Mouse (Mus musculus): ENCODE results near the gene Flot1.

Gene Flot1

DNA sequence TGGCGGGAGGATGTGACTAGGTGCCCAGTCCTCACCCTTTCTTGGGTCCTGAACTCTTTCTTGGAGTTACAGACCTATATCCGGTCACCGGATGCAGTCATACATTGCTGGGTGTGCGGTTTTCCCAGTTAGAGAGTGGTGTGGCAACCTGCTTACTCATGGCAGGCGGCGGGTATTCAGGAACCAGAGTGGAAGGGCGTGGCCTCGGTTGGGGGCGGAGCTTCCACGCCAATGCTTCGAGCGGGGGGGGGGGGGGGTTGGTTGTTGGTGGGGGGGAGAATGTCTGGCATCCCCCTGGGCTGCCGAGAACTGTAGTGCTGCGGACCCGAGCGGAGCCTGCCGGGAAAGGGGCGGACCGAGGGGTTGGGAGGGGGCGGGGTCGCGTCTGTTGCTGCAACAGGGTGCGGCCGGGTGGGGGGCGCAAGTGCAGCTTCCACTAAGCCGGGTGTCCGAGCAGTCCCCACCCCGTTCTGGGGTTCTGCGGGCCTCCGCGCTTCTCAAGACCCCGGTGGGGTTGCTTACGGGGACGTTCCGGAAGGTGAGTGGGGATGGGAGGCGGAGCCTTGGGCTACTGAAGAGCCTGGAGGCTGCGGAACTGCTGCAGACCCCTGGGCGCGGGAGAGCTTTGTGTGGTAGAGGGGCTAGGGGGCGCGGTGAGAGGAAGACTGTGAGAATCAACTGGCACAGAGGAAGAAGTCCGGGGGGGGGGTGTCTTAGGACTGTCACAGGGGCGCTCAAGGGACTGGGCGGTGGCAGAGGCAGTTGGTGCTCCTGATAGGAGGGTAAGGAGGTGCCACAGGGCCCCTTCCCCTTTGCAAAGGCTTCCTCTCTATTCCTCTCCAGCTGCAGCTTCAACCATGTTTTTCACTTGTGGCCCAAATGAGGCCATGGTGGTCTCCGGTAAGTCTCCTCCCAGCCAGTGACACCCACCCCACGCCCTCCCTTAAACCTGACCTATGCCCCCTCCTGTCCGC lies at the start of gene Flot1:
Gene Flot1, plus strand, starts transcription at position 267 of the 974 bp plus-strand sequence.
- DNase-seq (ENCODE audit: low spot score in 2 of 2): peak; percentile 73 to 79

DNA sequence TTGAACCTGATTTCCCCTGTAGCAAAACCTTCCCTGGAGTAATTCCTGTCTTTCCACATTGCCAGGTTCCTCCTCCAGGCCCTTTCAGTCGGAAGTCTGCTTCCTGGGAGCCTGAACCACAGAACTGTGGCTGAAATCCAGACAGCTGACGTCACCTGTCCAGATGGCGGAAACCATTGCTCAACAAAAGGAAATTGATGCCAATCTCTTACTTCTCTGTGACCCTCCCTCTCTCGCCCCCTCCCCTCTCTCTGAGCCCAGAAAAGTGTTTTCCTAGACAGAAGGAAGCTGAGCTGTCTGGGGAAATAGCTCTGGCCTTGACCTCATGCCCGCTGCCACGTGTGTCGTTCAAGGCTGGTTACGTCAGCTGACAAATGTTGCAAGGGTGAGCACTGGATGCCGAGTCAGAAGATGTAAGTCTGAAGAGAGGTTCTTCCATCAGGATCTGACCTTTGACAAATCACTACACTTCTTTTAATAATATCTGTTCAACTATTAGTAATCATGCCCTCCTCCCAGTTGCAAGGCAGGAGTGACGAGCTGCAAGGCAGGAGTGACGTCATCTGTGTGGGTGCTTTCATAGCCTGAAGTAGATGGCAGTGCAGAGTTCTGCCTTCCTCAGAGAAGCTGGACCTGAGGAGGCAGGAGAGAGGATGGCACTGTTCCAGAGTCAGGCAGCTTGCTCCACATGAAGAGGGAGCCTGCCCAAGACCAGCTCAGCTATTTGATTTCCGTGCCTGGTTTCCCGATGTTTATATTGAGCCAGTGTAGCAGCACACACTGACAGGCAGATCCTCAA lies 46.0 kb upstream of the Flot1 start:
- DNase-seq (ENCODE audit: low spot score in 2 of 2): peak; percentile 58 to 63

DNA sequence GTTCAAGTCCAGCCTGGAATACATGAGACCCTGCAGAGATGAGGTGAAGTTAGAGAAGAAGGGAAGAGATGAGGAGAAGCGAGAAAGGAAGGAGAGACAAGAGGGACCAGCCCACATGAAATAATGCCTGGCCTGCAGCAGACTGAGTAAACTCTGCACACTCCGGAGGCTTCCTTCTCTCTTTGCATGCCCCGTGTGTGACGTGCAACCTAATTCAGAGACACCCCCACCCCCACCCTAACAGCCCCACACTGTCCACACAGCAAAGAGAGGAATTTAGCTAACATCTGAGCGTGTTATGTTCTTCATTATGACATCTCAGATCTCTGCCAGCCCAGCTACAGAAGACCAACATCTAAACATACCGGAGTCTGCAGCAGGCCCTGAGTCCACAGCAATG lies 44.1 kb upstream of the Flot1 start:
- DNase-seq (ENCODE audit: low spot score in 2 of 2): no peak

DNA sequence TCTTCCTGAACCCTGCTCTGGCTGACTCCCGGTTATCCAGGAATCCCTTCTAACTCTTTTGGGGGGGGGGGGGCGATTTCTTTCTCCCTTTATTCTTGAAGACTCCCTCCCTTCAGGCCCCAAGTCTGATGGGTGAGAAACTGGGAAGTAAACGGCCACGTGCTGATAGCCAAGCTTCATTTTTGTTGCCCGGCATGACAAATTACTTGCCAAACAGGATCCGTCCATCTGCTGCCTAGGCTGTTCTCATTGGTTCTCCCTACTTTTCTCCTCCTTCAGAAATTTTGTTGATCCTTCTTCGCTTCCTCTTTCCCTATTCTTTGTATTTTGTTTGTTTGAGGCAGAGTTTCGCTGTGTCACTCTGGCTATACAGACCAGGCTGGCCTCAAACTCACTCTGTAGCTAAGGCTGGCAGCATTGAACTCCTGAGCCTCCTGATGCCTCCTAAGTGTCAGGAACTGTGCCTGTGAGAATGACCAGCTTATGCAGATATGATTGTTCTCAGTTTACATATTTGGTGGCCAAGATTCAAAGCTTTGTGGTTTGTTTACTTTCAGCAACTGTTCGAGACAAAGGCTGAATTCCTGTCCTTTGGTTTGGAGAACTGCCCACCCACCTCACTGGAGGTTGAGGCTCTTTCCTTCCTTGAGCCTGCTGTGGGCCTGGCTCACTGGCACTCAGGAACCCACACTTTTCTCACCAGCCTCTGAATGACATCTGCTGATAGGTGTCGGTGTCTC lies 43.4 kb upstream of the Flot1 start:
- DNase-seq (ENCODE audit: low spot score in 2 of 2): no peak

DNA sequence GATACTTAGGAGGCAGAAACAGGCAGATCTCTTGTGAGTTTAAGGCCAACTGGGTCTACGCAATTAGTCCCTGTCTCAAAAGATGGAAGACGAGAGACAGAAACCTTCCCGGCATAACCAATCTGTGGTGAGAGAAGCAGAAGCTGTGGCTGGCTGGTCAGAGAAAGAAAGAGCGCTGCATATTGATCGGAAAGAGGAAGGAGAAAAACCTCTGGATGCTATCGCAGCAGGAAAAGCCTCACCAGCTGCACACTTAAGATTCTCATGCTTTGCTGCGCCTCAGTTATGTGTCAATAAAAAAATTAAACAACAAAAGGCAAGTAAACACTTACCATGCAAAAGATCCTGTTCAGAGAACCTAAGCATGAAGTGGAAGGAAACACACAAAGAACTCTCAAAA lies 42.7 kb upstream of the Flot1 start:
- no peak for DNase-seq (ENCODE audit: low spot score in 2 of 2)

DNA sequence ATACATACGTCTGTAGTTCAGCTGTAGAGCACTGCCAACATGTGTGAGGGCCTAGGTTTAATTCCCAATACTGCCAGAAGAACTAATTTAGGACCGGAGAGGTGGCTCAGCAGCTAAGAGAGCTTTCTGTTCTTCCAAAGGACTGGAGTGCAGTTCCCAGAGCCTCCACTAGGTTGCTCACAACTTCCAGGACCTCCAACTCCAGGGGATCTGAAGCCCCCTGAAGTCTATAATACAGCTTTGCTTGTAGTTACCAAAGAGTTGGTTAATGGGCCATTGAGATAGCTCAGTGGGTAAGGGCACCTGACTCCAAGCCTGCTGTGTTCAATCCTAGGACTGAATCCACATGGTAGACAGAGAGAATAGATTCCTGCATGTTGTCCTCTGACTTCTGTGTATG lies 40.6 kb upstream of the Flot1 start:
- no peak for DNase-seq (ENCODE audit: low spot score in 2 of 2)

DNA sequence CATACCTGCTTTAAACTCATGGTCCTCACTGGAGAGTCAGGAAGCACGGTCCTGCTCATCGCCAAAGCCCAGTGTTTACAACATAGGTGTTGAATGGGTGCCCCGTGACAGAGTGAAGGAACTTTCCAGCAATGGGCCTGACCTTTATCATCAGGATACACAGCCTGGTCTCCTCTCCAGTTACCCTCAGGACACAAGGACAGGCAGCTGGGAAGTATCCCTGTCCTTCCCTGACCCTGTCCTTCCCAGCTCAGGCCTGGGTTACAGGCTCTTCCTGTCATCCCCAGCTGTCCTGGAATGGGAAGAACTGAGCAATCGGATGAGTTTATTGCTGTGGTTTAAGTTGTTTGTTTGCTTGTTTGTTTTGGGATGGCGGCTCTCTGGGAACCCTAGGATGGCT lies 40.1 kb upstream of the Flot1 start:
- no peak for DNase-seq (ENCODE audit: low spot score in 2 of 2)

DNA sequence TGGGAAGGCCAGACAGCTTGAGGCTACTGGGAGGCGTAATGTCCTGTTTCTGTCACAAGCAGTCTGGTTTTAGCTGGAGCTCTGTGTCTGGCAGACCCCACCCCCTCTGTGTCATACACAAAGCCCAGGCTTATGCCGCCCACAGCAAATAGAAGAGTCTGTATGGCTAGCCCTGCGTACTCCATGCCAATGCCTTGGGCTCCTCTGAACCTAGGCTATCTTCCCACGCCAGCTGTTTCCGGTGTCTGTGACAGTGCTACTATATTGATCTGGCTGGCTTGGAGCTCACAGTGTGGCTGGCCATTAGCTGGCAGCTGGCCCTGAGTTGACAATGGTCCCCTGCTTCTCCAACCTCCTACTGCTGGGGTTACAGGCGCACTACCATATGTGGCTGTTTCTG lies 39.1 kb upstream of the Flot1 start:
- peak; percentile 37 to 49 for DNase-seq (ENCODE audit: low spot score in 2 of 2)

DNA sequence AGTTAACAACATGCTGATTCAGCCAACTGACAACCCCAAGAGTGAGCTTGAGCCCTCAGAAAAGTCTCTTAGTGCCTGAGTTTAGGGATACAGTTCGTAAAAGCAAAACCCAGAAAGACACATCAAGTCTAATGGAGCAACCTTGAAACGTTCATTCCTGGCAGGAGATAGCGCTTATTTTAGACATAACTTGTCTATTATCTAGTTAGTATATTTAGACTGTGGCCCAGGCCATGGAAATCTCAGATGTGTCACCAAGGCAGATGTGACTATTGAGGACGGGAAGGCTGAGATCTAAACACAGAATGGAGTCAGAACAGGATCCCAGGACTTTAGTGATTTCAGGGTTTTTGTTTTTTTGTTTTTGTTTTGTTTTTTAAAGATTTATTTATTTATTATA lies 37.9 kb upstream of the Flot1 start:
- DNase-seq (ENCODE audit: low spot score in 2 of 2): no peak

DNA sequence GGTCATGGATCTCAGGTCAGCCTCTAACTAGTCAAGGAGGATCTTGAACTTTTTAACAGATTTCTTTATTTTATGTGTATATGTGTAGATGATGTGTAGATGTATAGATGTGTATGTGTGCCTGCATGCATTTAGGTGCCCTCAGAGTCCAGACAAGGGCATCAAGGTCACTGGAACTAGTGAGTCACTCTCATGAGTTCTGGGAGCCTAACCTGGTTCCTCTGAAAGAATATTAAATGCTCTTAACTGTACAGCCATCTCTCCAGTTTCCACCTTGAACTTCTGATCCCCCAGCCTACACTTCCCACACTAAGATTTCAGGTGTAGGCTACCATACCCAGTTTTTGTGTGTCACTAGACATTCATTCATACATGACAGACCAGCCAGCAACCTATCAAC lies 35.5 kb upstream of the Flot1 start:
- no peak for DNase-seq (ENCODE audit: low spot score in 2 of 2)

DNA sequence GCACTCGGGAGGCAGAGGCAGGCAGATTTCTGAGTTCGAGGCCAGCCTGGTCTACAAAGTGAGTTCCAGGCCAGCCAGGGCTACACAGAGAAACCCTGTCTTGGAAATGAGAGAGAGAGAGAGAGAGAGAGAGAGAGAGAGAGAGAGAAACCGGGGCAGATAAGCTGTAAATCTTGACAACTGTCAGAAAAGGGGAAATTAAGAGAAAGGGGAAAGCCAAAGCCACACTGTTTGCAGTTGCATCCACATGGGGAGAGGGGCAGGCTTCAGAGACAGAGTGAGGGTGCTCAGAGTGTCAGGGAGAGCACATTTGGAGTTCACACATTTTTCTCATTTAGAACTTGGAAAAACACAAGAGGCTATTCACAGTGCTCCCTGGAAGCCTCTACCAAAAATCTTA lies 35.0 kb upstream of the Flot1 start:
- no peak for DNase-seq (ENCODE audit: low spot score in 2 of 2)

DNA sequence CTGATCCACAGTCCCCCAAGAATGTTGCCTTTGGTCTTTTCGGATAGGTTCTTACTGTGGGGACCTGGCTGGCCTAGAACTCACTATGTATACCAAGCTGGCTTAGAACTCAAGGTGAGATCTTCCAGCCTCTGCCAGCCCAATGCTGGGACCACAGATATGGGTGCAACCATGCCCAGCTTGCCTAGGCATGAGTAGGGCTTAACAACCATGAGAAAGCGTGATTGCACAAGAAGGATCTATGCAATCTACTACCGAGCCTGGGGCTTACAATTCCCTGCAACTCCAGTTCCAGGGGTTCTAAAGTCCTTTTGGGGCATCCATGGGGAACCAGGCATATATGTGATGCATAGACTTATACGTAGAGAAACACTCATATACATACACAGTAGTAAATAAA lies 32.1 kb upstream of the Flot1 start:
- DNase-seq (ENCODE audit: low spot score in 2 of 2): no peak

DNA sequence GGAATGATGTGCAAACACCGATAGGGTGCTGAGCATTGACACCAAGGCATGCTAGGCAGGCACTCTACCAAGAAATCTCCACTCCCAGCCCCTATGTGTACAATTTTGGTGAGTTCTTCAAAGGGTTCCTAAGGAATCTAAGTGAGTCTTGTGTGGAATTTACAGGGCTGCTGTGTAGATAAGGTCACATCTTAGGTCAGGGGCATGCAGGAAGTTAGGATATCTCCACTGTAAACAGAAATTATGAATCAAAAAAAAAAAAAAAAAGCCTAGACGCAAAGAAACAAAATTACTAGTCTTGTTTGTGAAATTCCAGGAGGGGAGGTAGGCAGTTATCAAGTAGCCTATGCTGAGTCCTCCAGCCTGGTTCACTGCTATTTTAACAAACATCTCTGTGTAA lies 30.2 kb upstream of the Flot1 start:
- DNase-seq (ENCODE audit: low spot score in 2 of 2): no peak

DNA sequence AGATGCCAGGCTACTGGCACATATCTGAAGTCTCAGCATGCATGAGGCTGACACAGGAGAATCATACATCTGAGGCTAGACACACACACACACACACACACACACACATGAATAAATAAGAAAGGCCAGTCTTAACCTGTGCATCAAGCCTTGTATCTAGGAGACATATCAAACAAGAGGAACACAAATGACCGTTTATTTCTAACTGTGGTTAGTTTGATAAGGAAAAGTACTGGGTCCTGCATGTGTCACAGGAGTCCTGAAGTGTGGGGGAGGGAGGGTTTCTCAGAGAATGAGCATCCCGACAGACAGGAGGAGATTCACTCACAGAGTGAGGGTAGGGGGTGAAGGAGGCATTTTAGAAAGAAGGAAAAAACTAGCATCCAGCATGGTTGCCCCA lies 27.9 kb upstream of the Flot1 start:
- DNase-seq (ENCODE audit: low spot score in 2 of 2): no peak

DNA sequence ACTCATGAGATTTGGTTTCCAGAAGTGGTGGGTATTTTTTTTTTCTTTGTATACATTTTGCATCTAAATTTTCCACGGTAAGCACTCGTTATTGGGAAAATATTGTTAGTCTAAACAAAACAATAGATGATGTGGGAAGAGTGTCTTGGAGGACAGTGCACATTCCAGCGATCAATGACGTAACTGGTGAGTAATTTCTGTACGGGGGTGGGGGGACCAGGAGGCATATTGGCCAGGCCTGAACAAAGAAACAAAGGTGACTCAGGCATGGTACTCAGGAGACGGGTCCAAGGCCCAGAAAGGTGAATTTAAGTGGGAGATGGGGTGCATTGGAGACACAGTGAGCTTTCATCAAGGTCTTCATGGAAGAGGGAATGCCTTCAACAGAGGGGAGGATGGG lies 27.4 kb upstream of the Flot1 start:
- no peak for DNase-seq (ENCODE audit: low spot score in 2 of 2)

DNA sequence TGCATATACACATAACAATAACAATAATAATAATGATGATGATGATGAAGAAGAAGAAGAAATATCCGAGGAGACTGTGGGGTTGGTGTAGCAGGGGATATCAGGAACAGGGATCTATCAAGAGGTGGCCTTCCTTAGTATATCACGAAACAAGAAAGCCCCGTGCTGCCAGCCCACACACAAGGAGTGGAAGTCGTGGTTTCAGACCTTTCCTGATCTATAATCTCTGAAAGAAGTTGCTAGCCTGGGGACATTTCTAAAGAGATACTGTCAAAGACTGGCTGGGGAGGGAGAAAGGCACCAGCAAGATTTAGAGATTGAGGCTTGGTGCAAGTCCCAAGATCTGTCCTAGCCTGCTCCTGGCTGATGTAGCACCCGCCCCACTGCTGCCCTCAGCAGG lies 26.2 kb upstream of the Flot1 start:
- no peak for DNase-seq (ENCODE audit: low spot score in 2 of 2)

DNA sequence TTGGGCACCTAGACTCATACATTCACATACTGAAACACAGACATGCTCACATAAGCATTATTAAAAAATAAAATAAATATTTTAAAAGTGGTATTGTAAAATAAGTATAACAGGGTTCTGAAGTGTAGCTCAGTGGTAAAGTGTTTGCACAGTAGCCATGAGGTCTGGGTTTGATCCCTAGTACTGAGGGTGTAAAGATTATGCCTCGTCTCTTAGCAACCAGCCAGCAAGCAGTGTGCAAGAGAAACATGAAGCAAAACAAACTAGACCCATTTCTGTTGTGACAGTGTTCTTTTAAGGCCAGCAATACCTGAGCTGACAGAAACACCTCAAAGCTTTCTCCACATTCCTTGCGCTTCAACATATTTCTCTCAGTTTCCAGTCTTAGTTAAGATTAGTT lies 22.1 kb upstream of the Flot1 start:
- DNase-seq (ENCODE audit: low spot score in 2 of 2): no peak

DNA sequence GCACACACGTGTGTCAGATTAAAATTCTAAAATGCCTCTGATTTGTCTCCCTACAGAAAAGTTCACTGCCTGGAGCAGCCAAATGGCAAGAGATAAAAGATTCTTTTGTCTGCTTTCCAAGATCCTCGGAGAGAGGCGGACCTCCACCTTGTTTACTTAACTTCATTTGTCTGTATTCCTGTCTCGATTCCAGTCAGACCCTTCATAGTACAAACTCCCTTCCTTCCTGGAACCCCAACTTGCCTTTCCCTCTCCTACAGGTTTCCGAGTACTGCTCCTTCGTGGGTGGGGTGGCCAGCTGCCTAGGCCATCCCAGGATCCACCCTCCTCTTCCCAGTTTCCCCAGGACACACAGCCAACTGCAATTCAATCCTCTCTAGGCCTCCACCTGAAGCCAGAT lies 20.0 kb upstream of the Flot1 start:
- DNase-seq (ENCODE audit: low spot score in 2 of 2): no peak

DNA sequence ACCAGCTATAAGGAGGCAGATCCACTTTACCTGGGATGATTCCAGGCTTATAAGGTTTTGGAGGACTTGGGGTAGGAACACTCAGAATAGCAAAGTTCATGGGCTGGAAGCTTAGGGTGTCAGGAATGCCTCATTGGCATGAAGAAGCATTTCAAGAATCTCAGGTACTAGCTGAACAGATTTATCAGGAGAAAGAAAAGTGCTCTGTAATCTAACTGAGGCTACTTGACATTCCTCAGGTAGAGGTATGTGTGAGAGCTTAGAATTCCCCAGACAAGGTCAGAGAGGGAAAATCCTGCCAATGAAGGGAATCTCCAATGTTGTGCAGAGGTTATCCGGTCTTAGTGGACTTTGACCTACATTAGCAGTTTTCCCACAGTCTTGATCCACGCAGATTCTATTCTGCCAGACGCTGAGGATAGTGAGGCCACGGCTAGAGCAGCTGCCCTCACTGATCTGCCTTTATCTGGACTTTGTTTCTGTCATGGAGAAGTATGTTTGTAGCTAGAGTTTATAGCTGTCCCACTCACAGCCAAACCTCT lies 19.1 kb upstream of the Flot1 start:
- DNase-seq (ENCODE audit: low spot score in 2 of 2): no peak

DNA sequence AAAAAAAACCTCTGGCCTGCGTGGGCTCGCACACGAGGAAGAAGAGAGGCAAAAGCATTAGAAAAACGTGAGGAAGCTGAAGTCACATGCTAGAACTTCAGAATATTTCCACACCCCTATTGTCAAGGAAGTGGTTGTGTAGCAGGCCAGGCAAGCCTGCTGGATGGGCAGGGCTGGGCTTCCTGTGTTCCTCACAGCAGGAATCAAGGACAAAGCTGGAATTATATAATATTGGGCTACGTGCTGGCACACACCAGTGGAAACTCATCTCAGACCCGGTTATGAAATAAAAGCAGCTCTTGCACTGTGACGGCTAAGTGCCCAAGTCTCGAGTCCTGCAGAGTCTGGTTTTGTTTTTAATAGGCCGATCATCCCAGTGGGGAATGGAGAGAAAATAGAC lies 15.0 kb upstream of the Flot1 start:
- DNase-seq (ENCODE audit: low spot score in 2 of 2): no peak

DNA sequence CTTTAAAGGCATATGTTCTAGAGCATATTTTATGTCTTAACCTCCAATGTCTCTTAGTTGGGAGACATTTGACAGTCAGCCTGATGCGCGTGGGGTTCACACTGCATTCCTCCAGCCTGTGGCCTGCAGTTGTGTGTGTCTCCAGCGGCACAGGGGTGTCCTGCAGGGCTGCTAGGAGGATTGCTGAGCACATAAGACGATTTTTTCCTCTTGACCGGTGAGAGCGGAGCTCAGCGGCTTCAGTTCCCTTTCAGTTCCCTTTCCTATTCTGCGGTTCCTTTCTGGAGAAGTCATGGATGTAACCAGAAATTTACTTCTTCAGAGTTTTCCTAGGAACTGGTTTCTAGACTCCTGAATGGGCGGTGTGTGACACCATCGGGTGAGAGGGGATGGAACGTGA lies 13.6 kb upstream of the Flot1 start:
- DNase-seq (ENCODE audit: low spot score in 2 of 2): no peak

All from frontal cortex, postnatal 10 days (tissue).